Mouse (Mus musculus) ES-CJ7 (cell line): ENCODE measurements at regions not wholly inside any gene's neighbourhood (a gene's known extent, or its start where the extent isn't known, plus 50 kb on each side); places are given as distances from the start of the nearest gene placed in this dataset.

ENCODE experiments used
- DNase-seq: peaks from one replicate; pipeline ENCODE4 v3.0.0; 2011; ENCODE audit warnings: low read depth, low spot score

DNA sequence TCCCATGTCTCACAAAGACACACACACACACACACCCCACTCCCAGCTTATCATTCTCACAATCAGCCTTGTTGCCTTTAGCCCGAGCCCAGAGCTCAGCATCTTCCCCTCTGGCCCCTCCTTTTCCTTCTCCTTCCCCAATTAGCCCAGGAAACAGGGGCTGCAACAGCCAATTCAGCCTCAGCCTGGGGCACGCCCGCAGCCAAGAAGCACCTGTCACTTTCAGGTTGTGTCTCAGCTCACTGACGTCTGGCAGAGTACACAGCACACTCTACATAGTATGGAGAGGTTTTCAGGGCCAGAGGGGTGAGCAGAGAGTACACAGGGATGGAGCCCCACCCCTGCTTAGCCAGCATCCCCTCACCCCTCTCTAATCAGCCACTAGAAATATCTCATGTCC lies 106.4 kb downstream of the Plxna1 start:
- no peak for DNase-seq

GRCm38 (mm10) chr6:89256630-89257292 lies 105.7 kb downstream of the Plxna1 start:
- DNase-seq = no peak

DNA sequence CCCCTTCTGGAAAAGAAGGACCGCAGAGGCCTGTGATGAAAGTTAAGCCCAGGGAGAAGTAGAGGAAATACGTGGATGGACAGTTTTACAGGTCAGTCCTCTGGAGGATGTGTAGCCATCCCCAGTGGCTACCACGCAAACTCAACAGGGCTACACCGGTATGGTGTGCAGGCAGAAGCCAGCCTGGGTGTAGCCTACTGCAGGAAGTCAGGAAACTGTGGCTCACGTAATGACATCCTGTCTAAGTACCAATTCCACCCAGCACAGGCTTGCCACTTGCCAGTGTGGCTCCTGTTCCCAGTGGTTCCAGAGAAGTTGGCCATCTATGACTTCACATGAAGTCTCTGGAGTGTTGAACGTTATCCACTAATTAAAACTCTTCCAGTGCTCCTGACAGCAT lies 105.0 kb downstream of the Plxna1 start:
- no peak for DNase-seq

- no peak for DNase-seq
Observed at GRCm38 (mm10) chr6:89258140-89258539, 104.3 kb downstream of the Plxna1 start.

GRCm38 (mm10) chr6:89259406-89259994 lies 102.9 kb downstream of the Plxna1 start:
- no peak for DNase-seq

DNA sequence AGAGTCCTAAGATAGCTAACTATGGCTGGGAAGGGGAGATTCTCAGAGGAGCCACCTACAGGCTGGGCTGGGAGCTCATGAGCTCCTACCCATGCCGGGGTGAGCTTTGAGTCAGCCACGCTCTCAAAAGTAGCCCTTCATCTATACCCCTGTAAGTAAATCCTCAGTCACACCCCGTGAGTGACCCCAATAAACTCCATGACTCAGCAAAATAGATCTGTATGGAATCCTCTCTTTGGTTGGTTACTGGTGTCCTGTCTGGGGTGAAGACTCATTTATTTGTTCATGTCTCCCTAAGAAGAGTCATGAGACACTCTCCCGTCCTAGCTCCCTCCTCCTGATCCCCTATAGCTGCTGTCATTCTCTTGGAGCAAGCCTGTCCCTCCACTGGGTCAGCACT lies 99.5 kb downstream of the Plxna1 start:
- no peak for DNase-seq

- DNase-seq = no peak
Observed at GRCm38 (mm10) chr6:89265296-89265695, 97.1 kb downstream of the Plxna1 start.
